Mouse (Mus musculus) thymus, adult 2 months (tissue): ENCODE data around the gene Gm5751.

Experiments
- CTCF ChIP-seq: fragments of 200-500 bp; IDR thresholded peaks from 2 replicates; pipeline ENCODE4 v1.5.1; 2012; ENCODE audit warnings: mild to moderate bottlenecking, control low read depth, low read length, moderate library complexity, borderline replicate concordance; ENCODE audit not compliant: control insufficient read depth, poor library complexity, insufficient read depth; ENCODE audit errors: extremely low read depth
- POLR2A ChIP-seq: fragments of 200-500 bp; IDR thresholded peaks from 2 replicates; pipeline ENCODE4 v1.6.1; 2012; ENCODE audit warnings: mild to moderate bottlenecking, low read length, control low read depth, moderate library complexity; ENCODE audit not compliant: control insufficient read depth, poor library complexity, insufficient read depth; ENCODE audit errors: extremely low read depth

DNA sequence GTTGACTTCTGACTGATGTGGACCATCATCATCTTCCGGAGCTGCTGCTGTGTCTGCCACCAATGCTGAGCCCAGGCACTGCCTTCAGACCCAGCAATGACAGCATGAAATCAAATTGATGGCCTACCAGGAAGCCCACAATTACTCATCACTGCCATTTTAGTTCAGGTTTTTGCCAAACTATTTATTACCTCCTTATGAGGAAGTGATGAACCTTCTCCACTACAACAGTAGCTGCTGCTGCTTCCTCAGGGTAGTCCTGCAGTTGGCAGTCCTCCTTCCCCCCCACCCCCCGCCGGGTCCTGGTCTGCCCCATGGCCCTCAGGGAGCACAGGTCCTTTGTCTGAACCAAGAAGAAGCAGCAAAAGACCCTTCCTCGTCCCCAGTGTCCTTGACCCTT lies 26.8 kb downstream of the Gm5751 start:
- no peak for TF ChIP-seq POLR2A
- TF ChIP-seq CTCF, result no peak
